Mouse (Mus musculus) left cerebral cortex, adult 18-20 months (tissue): Measurements from ENCODE around the gene Vmn1r126. TPM values are rescaled to one million over a fixed set of nuclear protein-coding genes. Genes with fewer than 3 reads are reported as not detected.
"Not testable (repeated sequence)": the region's sequence is repeated elsewhere in the genome, so short reads cannot be mapped to it uniquely, and the experiment has no call there.

ENCODE experiments used
- DNase-seq, 2 experiments: peaks; one replicate each; pipeline ENCODE4 v3.0.0; 2021 to 2022; ENCODE audit warnings: low spot score in 2 of 2, mixed read lengths in 1 of 2
- long read RNA-seq, 2 experiments: library from polyadenylated mRNA; stranded (forward); transcript quantifications; one replicate each; pipeline ENCODE4 v2.0.0; 2021
- total RNA-seq, 2 experiments: library from RNA; stranded (reverse); gene quantifications; 2 replicates each; pipeline ENCODE4 v1.2.3; 2021

Gene Vmn1r126
- not detected for total RNA-seq
- long read RNA-seq, experiment 1, result 0 reads
- long read RNA-seq, experiment 2, result 0 reads

GRCm38 (mm10) chr7:21301367-21301766 is at the start of gene Vmn1r126:
Vmn1r126 (minus strand) TSS chr7:21301467.
- DNase-seq, result not testable (repeated sequence)

GRCm38 (mm10) chr7:21349073-21349472 is 47.8 kb upstream of the Vmn1r126 start, which contains the start of gene Vmn1r128:
Vmn1r128 (plus strand) TSS chr7:21349373.
- not testable (repeated sequence) for DNase-seq

GRCm38 (mm10) chr7:21319761-21320160 is 18.5 kb upstream of the Vmn1r126 start, which contains the start of gene Vmn1r127:
Vmn1r127 (minus strand) TSS chr7:21319861.
- DNase-seq, result not testable (repeated sequence)

GRCm38 (mm10) chr7:21271879-21272278 is 29.4 kb downstream of the Vmn1r126 start, which contains the start of gene Vmn1r125:
Vmn1r125 (plus strand) TSS chr7:21272179.
- DNase-seq, result not testable (repeated sequence)

- DNase-seq, result not testable (repeated sequence)
Measured at GRCm38 (mm10) chr7:21260517-21260916, 40.8 kb downstream of the Vmn1r126 start, which contains the start of gene Vmn1r124. Vmn1r124 (minus strand) TSS chr7:21260617.

Other genes with a start within 250 kb of the Vmn1r126 start
- gene Vmn1r120, start 247.7 kb downstream of the Vmn1r126 start, total RNA-seq, result not detected
- not detected for gene Vmn1r121, start 203.0 kb downstream of the Vmn1r126 start, total RNA-seq
- gene Vmn1r122, start 167.3 kb downstream of the Vmn1r126 start, total RNA-seq, result not detected
- not detected for gene Vmn1r123, start 139.3 kb downstream of the Vmn1r126 start, total RNA-seq
- not detected for gene Gm5157, start 111.0 kb downstream of the Vmn1r126 start, total RNA-seq
- not detected for gene Vmn1r124, start 40.9 kb downstream of the Vmn1r126 start, total RNA-seq
- not detected for gene Vmn1r125, start 29.3 kb downstream of the Vmn1r126 start, total RNA-seq
- not detected for gene Vmn1r127, start 18.4 kb upstream of the Vmn1r126 start, total RNA-seq
- not detected for gene Vmn1r128, start 47.9 kb upstream of the Vmn1r126 start, total RNA-seq
- gene Vmn1r129, start 59.8 kb upstream of the Vmn1r126 start, total RNA-seq, result not detected
- not detected for gene Gm6882, start 131.3 kb upstream of the Vmn1r126 start, total RNA-seq
- gene Vmn1r130, start 210.3 kb upstream of the Vmn1r126 start, total RNA-seq, result not detected
- gene Vmn1r131, start 244.6 kb upstream of the Vmn1r126 start, total RNA-seq, result not detected